Mouse (Mus musculus) neural tube, embryonic 12.5 days (tissue): ENCODE data around the gene Plekhm1. TPM values are rescaled to one million over a fixed set of nuclear protein-coding genes. Genes with fewer than 3 reads are reported as not detected.

Source experiments
- ATAC-seq: fragments of 200-750 bp; cut with Nextera tagmentation; 2 replicates; pipeline ENCODE4 v1.8.0; 2017; ENCODE audit warnings: low read depth, mild to moderate bottlenecking, moderate TSS enrichment, moderate library complexity; ENCODE audit not compliant: low FRiP score
- H3K27ac ChIP-seq: fragments of 300-500 bp; sonication (generic); 2 replicates; pipeline ENCODE4 v1.5.1; 2016
- H3K27me3 ChIP-seq: fragments of 300-500 bp; sonication (generic); replicated peaks from 2 replicates; pipeline ENCODE4 v1.6.1; 2016; ENCODE audit warnings: mild to moderate bottlenecking
- H3K36me3 ChIP-seq: fragments of 300-500 bp; sonication (generic); 2 replicates; pipeline ENCODE4 v1.6.1; 2016; ENCODE audit warnings: mild to moderate bottlenecking
- H3K4me1 ChIP-seq: fragments of 300-500 bp; sonication (generic); 2 replicates; pipeline ENCODE4 v1.6.1; 2016
- H3K4me2 ChIP-seq: fragments of 300-500 bp; sonication (generic); replicated peaks from 2 replicates; pipeline ENCODE4 v1.6.1; 2016; ENCODE audit warnings: mild to moderate bottlenecking
- H3K4me3 ChIP-seq: fragments of 300-500 bp; sonication (generic); 2 replicates; pipeline ENCODE4 v1.5.1; 2016
- H3K9ac ChIP-seq: fragments of 300-500 bp; sonication (generic); 2 replicates; pipeline ENCODE4 v1.6.1; 2016; ENCODE audit warnings: mild to moderate bottlenecking
- H3K9me3 ChIP-seq: fragments of 300-500 bp; sonication (generic); 2 replicates; pipeline ENCODE4 v1.6.1; 2016; ENCODE audit warnings: mild to moderate bottlenecking
- WGBS: fragments of 180-500 bp; shearing (Covaris S2); methylation state at CpG from one replicate; pipeline ENCODE4 v1.1.7; 2016; 5-methylcytosine and 5-hydroxymethylcytosine counted together
- polyA plus RNA-seq: library from polyadenylated mRNA; unstranded; fragments of >200 nt; fragmentation: Nextera tagmentation; extraction: Ambion mirVana; gene quantifications from 2 replicates; pipeline ENCODE4 v1.2.1, GENCODE M21; 2016

Gene Plekhm1
- polyA plus RNA-seq, 1 experiment from 2014 or later, result 10.3 TPM

DNA sequence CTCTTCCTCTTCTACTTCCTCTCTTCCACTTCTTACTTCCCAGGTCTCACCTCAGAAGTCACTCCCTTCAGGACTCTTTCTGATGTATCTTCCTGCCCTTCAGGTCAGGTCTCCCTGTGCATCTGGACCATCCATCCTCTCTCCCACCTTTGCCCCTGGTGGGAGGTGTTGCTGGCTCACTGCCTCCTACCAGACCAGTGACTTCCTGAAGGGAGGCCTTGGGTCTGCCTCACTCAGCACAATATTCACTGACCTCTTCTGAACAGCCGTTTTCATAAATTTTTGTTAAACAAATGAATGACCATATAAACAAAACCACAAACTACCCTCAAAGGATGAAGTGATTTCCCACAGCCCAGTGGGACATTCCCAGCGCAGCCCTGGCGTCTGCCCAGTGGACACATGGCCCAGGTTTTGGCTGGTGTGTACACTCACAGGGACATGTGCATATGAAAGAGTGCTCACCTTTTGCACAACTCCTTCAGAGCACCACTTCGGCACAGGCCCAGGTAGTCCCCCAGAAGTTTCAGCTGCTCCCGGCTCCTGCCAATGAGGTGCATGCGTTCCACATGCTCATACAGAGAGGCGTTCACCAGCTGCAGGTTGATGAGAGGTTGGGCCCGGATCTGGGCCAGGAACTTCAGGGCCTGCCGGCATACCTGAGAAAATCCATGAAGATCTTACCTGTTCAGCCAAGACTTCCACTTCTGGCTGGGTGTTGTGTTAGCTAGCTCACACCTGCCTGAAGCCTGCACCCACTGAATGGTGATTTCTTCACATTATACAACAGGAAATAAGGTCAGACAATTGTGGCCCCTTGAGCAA lies 41.9 kb downstream of the Plekhm1 start:
- Histone ChIP-seq H3K27ac (no peak overlapping the region), H3K36me3 (peaks cover 60% of the 10 kb centered on the region), H3K9me3 (no peaks in the 10 kb centered on the region), H3K9ac (no peak overlapping the region), H3K4me1 (no peaks in the 10 kb centered on the region; the same call in 1 of the 2 replicates), H3K4me2 (no peak overlapping the region), H3K27me3 (peaks cover 3% of the 10 kb centered on the region; the same call in 1 of the 2 replicates), H3K4me3 (no peak overlapping the region)
- ATAC-seq, result no peak
- WGBS, result 92% methylated on average over 9 of the region's 9 CpGs

DNA sequence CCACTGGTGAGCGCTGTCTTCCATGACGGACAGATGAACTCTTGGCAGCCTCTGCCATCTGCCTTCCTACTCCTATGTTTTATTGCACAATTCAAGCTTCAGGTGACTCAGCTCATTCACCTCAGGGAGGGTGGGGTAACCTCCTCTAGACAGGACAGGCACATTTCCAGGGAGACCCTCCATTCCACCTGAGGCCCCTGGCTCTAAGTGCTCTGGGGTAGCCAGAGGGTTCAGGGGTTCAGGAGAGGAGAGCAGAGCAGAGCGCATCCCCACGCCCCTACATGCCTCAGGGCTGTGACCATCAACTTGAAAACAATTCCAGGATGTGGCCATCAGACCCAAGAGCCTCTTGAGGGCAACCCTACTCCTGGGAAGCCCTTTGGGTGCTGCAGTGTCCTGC lies 47.0 kb downstream of the Plekhm1 start:
- 86% methylated on average over 4 of the region's 4 CpGs for WGBS
- no peak for ATAC-seq

DNA sequence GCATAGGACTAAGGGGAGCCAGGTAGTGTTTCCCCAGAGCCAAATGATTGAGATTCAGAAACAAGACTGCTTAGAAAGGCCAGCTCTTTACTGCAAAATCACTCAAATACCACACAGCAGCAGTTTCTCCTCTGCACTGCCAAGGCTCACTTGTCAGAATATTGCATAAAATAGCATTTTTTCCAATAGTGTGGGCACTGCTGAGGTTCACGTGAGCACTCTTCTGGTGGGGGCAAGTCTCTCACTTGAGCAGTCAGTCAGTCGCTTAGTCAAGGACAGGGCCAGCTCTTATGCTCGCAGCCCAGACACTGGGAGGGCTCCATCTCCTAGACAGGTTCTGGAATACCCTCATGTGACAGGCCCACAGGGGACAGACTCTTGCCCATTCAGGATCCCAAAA lies 47.5 kb downstream of the Plekhm1 start:
- Histone ChIP-seq H3K9me3 (no peaks in the 10 kb centered on the region), H3K27ac (no peak overlapping the region), H3K4me2 (no peak overlapping the region), H3K36me3 (peaks cover 24% of the 10 kb centered on the region), H3K9ac (no peak overlapping the region), H3K4me1 (peaks cover 28% of the 10 kb centered on the region), H3K4me3 (no peak overlapping the region), H3K27me3 (peaks cover 59% of the 10 kb centered on the region)
- 89% methylated on average over 3 of the region's 3 CpGs for WGBS
- ATAC-seq, result no peak

More for the DNA sequence above, 47.0 kb downstream of the Plekhm1 start:
- Histone ChIP-seq H3K9ac (no peak overlapping the region), H3K9me3 (no peaks in the 10 kb centered on the region), H3K4me1 (peaks cover 23% of the 10 kb centered on the region), H3K4me2 (no peak overlapping the region), H3K27me3 (peaks cover 54% of the 10 kb centered on the region), H3K4me3 (no peak overlapping the region), H3K36me3 (peaks cover 30% of the 10 kb centered on the region), H3K27ac (no peak overlapping the region)

DNA sequence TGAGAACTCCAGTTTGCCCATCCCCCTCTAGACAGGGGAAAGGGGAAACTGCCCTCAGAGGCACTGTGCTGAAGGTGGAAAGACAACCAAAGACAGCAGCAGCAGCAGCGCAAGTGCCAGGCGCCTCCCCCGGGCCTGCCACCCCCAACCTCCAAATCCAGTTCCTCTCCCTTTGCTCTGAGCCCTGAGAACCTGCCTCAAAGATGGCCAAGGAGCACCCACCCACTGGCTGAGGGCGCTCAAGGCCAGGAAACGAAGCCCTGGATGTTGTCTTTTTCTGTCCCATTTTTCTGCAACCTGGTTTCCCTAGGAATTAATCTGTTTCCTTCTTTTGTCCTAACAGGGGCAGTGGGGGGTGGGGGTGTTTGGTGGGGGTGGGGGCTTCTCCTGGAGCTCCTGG lies 48.2 kb downstream of the Plekhm1 start:
- Histone ChIP-seq H3K36me3 (peaks cover 19% of the 10 kb centered on the region), H3K4me3 (no peak overlapping the region), H3K4me2 (no peak overlapping the region), H3K9me3 (no peaks in the 10 kb centered on the region), H3K4me1 (peaks cover 30% of the 10 kb centered on the region), H3K27ac (no peak overlapping the region), H3K27me3 (peaks cover 66% of the 10 kb centered on the region), H3K9ac (no peak overlapping the region)
- WGBS, result 41% methylated on average over 5 of the region's 5 CpGs
- ATAC-seq, result no peak

DNA sequence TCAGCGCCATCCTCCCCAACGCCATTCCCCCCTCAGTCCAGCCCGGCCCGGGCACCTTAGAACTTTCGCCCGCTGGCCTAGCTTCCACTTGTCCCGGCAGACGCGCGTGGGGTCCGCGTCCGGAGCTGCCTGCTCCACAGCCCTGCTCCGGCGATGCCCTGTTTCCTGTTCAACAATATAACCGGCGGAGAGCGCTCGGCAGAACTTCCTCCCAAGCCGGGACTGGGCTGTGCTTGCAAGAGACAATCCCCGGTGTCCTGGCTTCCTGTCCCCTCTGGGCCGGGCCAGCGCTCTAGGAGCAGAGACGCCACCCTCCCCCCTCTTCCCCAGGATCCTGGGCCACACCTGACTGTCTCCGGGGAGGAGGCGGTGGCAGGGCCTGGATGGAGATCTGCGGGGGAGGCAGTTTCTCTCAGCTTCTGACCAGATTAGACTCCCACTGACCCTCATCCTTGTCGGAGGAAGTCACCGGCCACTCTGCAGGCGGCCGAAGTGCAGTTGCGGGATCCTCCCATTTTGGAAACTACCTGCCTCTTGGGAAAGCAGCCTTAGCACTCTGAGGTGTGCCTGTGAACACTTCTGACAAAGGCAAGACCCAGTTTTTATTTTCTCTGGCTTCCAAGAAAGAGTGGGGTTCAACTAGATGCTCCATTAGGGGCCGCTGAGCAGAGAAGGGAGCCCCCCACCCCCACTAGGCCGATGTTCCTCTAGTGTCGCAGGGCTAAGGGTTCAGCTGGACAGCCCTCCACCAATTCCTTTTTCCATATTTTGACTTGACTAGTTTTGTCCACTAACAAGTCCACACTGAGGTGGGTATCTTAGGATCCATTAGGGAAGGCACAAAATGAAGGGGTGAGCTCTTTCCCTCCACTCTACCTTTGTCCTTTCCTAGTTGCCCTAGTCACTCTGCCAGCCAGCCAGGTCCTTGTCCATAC lies 49.0 kb downstream of the Plekhm1 start, which contains the start of gene Arhgap27:
Gene Arhgap27, minus strand, starts transcription at position 479 of the 935 bp plus-strand sequence.
- Histone ChIP-seq H3K4me3 (peak within 1 kb of the TSS; percentile 28), H3K4me2 (peak within 1 kb of the TSS; percentile 87), H3K9ac (peak within 1 kb of the TSS; percentile 49; the same call in 1 of the 2 replicates), H3K27me3 (peaks cover 67% of the 10 kb centered on the region), H3K36me3 (peaks cover 16% of the 10 kb centered on the region), H3K4me1 (peaks cover 35% of the 10 kb centered on the region), H3K27ac (no peak within 1 kb of the TSS), H3K9me3 (no peaks in the 10 kb centered on the region)
- WGBS, result 2% methylated on average over 35 of the region's 35 CpGs
- no peak for ATAC-seq

DNA sequence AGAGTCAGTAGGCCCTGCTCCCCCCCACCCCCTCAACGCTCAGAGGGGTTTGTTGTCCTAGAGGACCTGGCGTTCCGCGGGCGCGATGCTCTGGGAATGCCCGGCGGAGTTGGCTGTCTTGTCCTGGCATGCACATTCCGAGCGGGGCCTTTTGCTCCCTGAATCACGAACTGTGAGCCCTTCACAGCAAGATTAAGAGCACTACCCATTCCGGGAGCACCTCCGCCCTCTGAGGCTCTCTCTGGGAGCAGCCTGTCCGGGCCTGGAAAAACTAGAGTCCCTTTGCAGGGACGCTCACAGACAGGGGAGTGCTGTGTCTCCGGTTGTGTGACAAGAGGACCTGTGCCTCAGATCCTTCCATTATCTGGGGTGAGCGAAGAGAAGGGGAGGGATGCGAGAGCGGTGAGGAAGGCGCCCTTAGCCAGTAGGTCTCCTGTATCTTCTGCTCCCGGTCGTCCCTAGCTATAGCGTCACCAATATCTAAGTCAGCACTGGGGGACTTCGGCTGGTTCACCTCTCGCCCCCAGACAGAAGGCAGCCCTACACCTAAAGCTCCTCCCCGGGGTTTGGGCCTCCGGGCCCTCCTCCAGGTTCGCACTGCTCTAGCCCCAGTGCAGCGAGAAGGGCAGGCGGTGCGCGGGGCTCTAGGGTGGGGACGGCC lies 49.8 kb downstream of the Plekhm1 start:
- H3K27me3 ChIP-seq, result peaks cover 72% of the 10 kb centered on the region
- peak overlapping the region; percentile 87 for H3K4me2 ChIP-seq
- peaks cover 35% of the 10 kb centered on the region for H3K4me1 ChIP-seq
- H3K36me3 ChIP-seq, result peaks cover 11% of the 10 kb centered on the region
- no peak for ATAC-seq
- peak overlapping the region; percentile 49; the same call in 1 of the 2 replicates for H3K9ac ChIP-seq
- H3K4me3 ChIP-seq, result peak overlapping the region; percentile 28
- 1% methylated on average over 33 of the region's 33 CpGs for WGBS
- no peak overlapping the region for H3K27ac ChIP-seq
- no peaks in the 10 kb centered on the region for H3K9me3 ChIP-seq

GRCm38 (mm10) chr11:103362054-103362432 lies 50.4 kb downstream of the Plekhm1 start:
- H3K27ac ChIP-seq, result no peak overlapping the region
- no peaks in the 10 kb centered on the region for H3K9me3 ChIP-seq
- H3K36me3 ChIP-seq, result peaks cover 5% of the 10 kb centered on the region
- ATAC-seq, result no peak
- 0 out of 2 replicates have a peak overlapping the region, but pooled peaks have one; percentile 13 for H3K9ac ChIP-seq
- 2% methylated on average over 13 of the region's 13 CpGs for WGBS
- H3K4me1 ChIP-seq, result peaks cover 35% of the 10 kb centered on the region
- H3K4me3 ChIP-seq, result no peak overlapping the region
- peaks cover 78% of the 10 kb centered on the region for H3K27me3 ChIP-seq
- peak overlapping the region; percentile 87 for H3K4me2 ChIP-seq

- no peak overlapping the region for H3K4me3 ChIP-seq
- no peaks in the 10 kb centered on the region for H3K9me3 ChIP-seq
- H3K36me3 ChIP-seq, result peaks cover 1% of the 10 kb centered on the region; the same call in 1 of the 2 replicates
- H3K4me2 ChIP-seq, result peak overlapping the region; percentile 87
- peaks cover 35% of the 10 kb centered on the region for H3K4me1 ChIP-seq
- WGBS, result 2% methylated on average over 25 of the region's 25 CpGs
- H3K9ac ChIP-seq, result no peak overlapping the region
- H3K27ac ChIP-seq, result no peak overlapping the region
- H3K27me3 ChIP-seq, result peaks cover 83% of the 10 kb centered on the region
- ATAC-seq, result no peak
These were observed 51.0 kb downstream of the Plekhm1 start for GRCm38 (mm10) chr11:103361396-103362053.

GRCm38 (mm10) chr11:103360661-103361081 lies 51.8 kb downstream of the Plekhm1 start:
- H3K4me3 ChIP-seq, result peak overlapping the region; percentile 46
- peak overlapping the region; percentile 64 for H3K9ac ChIP-seq
- H3K27me3 ChIP-seq, result peaks cover 88% of the 10 kb centered on the region
- WGBS, result 4% methylated on average over 47 of the region's 48 CpGs
- no peak; the same call in 1 of the 2 replicates for ATAC-seq
- no peaks in the 10 kb centered on the region for H3K36me3 ChIP-seq
- H3K9me3 ChIP-seq, result no peaks in the 10 kb centered on the region
- peak overlapping the region; percentile 87 for H3K4me2 ChIP-seq
- H3K27ac ChIP-seq, result no peak overlapping the region
- peaks cover 38% of the 10 kb centered on the region for H3K4me1 ChIP-seq

DNA sequence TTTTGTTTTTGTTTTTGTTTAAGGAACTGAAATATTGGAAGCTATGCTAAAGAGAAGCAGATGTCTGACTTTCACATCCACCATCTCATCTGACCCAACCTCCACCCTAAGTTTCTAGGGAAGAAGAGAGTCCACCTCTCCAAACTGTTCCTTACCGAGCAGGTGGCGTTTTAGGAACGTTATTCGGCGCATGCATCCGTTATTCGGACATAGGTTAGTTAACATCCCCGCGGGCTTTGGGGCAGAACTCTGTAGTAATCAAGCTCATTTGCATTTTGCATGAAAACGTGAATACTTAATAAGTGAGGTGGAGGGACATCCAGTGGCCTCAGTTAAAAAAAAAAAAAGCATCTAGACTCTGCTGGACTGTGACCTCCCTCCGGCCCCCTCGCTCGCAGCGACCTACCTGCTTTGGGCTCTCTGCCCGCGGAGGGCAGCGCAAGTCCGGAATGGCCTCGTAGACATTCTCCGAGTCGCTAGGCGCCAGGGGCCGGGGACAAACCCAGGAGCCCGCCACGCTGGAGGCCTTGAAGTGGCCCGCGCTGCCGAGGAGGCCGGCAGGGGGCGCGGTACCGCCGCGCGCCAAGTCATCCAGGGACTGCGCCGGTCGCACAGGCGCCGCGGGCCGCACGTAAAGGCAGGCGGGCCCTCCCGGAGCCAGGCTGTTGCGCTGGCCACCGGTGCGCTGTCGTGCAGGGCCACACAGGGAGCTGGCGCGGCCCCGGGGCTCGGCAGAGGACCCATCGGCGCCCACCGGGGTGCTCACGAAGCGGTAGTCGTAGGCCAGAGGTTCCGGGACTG lies 52.4 kb downstream of the Plekhm1 start:
- Histone ChIP-seq H3K4me3 (peak overlapping the region; percentile 46), H3K9ac (peak overlapping the region; percentile 64), H3K27me3 (peaks cover 81% of the 10 kb centered on the region), H3K4me1 (peaks cover 39% of the 10 kb centered on the region), H3K27ac (no peak overlapping the region), H3K36me3 (no peaks in the 10 kb centered on the region), H3K4me2 (peak overlapping the region; percentile 87), H3K9me3 (no peaks in the 10 kb centered on the region)
- peak; percentile 70 for ATAC-seq
- WGBS, result 1% methylated on average over 60 of the region's 60 CpGs
